Mouse (Mus musculus): ENCODE measurements at regions not wholly inside any gene's neighbourhood (a gene's known extent, or its start where the extent isn't known, plus 50 kb on each side); places are given as distances from the start of the nearest gene placed in this dataset.

- DNase-seq (ENCODE audit: low read depth, low spot score): no peak
Measured at GRCm38 (mm10) chr14:76822766-76823325, 213.7 kb upstream of the Ccdc122 start.

GRCm38 (mm10) chr14:76821892-76822291 lies 214.7 kb upstream of the Ccdc122 start:
- no peak for DNase-seq (ENCODE audit: low read depth, low spot score)

GRCm38 (mm10) chr14:76821484-76821883 lies 215.1 kb upstream of the Ccdc122 start:
- no peak for DNase-seq (ENCODE audit: low read depth, low spot score)

GRCm38 (mm10) chr14:76820989-76821388 lies 215.6 kb upstream of the Ccdc122 start:
- no peak for DNase-seq (ENCODE audit: low read depth, low spot score)

GRCm38 (mm10) chr14:76819690-76820089 lies 216.9 kb upstream of the Ccdc122 start:
- no peak for DNase-seq (ENCODE audit: low read depth, low spot score)

DNA sequence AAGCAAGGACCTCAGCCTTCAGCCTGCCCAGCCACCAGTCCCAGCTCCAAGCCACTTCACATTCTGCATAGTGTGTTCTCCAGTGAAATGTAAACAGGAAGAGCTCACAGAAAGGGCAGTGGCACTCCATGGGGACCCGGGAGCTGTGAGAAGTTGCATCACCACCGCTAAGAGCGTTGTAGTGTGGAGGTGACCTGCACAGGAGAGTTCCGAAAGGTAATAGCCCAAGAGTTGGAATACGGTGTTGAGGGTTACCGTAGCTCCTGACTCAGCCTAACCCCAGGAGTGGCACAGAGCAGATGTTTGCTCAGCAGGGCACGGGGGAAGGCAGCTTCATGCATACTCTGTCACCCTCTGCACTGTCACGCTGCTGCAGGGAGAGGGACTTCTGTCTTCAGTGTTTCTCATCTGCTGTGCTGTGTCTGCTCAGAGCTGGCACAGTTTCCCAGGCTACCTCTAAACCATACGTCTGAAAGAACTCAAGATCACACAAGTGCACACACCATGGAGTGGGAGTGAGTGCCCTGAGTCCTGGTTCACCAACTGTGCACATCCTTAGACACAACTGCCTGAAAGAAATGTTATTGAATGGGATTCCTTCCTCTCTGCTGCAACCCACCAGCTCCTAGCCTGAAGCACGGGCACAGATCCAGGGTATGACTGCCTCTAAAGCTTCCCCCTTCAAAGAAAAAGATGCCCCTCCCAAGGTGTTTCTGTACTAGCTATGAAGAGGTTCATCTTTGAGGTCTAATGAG lies 218.1 kb upstream of the Ccdc122 start:
- DNase-seq (ENCODE audit: low read depth, low spot score): no peak

- no peak for DNase-seq (ENCODE audit: low read depth, low spot score)
Measured at GRCm38 (mm10) chr14:76817189-76817772, 219.3 kb upstream of the Ccdc122 start.

GRCm38 (mm10) chr14:76816666-76817065 lies 219.9 kb upstream of the Ccdc122 start:
- DNase-seq (ENCODE audit: low read depth, low spot score): no peak

- no peak for DNase-seq (ENCODE audit: low read depth, low spot score)
Measured at GRCm38 (mm10) chr14:76812155-76812875, 224.3 kb upstream of the Ccdc122 start.

GRCm38 (mm10) chr14:76810697-76811589 lies 225.6 kb upstream of the Ccdc122 start:
- DNase-seq (ENCODE audit: low read depth, low spot score): peak; percentile 5

DNA sequence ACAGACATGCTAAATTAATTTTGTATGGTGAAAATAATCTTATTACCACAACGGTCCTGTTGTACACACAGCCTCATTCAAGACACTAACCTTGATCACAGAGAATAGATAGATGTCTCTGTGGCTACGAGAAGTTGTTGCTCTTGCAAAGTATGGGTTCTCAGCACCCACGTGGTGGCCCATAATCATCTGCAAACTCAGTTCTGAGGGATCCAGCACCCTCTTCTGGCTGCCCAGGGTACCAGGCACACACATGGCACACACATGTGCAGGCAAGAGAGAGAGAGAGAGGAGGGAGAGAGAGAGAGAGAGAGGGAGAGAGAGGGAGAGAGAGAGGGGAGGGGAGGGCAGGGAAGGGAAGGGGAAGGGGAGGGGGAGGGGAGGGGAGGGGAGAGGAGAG lies 226.5 kb upstream of the Ccdc122 start:
- DNase-seq (ENCODE audit: low read depth, low spot score): no peak

DNA sequence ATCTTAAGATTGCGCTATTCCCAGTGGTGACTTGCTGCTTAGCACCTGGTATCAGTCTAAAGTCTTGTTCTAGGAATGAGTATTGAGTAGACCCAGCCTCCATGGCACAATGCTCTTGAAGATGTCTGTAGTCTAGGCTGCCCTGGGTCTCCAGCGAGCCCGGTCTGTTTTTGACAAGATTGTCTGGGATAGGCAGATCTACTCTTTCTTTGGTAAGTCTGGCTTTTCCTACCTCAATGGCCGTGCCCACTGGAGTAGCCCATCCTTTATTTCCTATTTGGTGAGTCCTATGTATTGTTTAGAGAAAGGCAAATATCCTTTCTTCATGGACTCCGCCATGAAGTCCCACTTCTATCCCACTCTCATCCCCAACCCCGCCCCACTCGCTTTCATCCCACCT lies 227.2 kb upstream of the Ccdc122 start:
- DNase-seq (ENCODE audit: low read depth, low spot score): no peak

GRCm38 (mm10) chr14:76805151-76805785 lies 231.3 kb upstream of the Ccdc122 start:
- DNase-seq (ENCODE audit: low read depth, low spot score): no peak

GRCm38 (mm10) chr14:76804447-76805150 lies 232.0 kb upstream of the Ccdc122 start:
- DNase-seq (ENCODE audit: low read depth, low spot score): no peak

GRCm38 (mm10) chr14:76800181-76800580 lies 236.4 kb upstream of the Ccdc122 start:
- DNase-seq (ENCODE audit: low read depth, low spot score): no peak

DNA sequence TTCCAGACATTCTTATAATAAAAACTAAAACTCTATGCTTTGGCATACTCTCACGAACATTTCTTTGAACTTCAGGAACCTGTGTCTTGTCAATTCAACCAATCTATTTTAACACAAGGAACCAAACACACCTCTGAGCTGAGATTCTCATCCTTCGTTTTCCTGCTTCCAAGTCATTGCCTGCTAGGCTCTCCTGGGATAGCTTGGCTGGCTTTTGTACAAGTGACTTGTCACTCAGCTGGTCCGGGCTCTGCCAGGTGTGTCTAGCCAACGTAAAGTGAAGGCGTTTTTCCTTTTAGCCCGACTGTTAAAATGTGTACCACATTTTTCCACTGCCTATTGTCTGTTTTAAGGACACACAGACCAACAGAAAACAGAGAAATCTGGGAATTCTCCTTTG lies 236.8 kb upstream of the Ccdc122 start:
- no peak for DNase-seq (ENCODE audit: low read depth, low spot score)

GRCm38 (mm10) chr14:76798925-76799428 lies 237.6 kb upstream of the Ccdc122 start:
- DNase-seq (ENCODE audit: low read depth, low spot score): no peak

GRCm38 (mm10) chr14:76798488-76798887 lies 238.1 kb upstream of the Ccdc122 start:
- no peak for DNase-seq (ENCODE audit: low read depth, low spot score)

DNA sequence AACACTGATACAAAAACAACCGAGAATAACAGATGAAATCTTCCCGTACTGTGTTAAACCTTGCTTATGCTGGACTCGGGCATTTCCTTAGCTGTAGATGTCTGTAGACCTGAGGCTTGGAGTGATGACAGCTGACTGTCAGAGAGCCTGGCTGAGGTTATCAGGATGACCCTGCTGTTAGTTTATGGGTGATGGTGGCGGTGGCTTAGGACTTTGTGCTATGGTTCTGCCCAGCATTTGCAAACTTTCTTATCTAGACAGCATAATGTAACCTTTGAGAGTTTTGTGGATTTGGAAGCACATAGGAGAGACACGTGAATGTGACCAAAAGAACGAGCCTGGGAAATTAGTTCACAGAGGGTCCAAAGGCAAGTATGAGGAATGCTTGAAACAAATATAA lies 239.1 kb upstream of the Ccdc122 start:
- no peak for DNase-seq (ENCODE audit: low read depth, low spot score)
